Mouse (Mus musculus) adrenal gland, postnatal 10 days (tissue): ENCODE data around the gene Pi4ka. TPM values are rescaled to one million over a fixed set of nuclear protein-coding genes. Genes with fewer than 3 reads are reported as not detected.

Experiments
- DNase-seq: peaks from one replicate; pipeline ENCODE4 v3.0.0; 2021; ENCODE audit warnings: mixed read lengths
- total RNA-seq, 2 experiments: library from RNA; stranded (reverse); gene quantifications; 2 replicates each; pipeline ENCODE4 v1.2.3; 2021

The Pi4ka gene
- total RNA-seq, 2 experiments from 2014 or later: 61.7 to 73.1 TPM

DNA sequence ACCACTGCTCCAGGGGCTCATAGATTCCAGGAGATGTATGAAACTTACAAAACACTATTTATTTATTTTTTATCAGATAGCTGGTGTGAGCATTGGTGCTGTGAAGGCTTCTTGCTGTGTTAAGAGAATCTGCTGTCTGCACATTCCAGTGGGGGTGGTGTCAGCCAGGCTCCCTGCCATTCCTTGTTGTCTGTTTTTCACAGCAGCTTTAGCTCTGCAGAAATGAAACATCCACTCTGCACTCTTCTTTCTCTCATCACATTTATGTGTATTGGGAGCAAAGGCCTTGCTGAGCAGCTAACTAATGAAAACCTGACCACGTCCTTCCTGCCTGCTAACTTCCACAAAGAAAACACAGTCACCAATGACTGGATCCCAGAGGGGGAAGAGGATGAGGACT is 70.0 kb downstream of the Pi4ka start:
- DNase-seq: no peak

DNA sequence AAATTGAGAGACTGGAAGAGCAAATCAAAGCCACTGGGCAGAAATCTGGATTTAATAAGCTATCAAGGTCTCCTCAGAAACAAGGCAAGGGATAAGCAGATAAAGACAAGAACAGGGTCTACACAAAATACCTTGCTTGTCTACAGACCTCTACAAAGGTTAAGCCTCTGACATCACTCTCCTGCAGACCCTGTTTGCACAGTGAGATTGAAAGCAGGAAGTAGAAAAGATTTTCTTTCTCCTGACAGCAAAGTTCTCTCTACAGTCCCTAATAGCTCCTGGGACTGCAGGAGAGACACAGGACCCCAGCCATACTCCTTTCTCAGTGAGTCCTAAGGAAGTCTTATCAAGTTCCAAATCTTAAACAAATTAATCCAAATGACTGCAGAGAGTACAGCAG is 71.5 kb downstream of the Pi4ka start:
- DNase-seq: no peak

DNA sequence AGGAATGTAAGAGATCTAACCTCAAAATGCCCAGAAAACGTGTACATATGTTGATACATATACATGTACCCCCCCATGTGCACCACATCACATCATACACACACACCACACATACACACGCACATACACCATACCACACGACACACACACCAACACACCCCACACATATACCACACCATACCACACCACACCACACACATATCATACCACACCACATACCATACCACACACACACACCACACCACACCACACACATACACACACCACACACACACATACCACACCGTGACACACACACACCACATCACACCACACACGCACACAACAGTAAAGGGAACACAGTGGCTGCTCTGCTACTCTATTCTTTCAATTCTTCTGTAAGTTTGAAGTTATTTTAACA is 74.3 kb downstream of the Pi4ka start:
- DNase-seq: no peak

DNA sequence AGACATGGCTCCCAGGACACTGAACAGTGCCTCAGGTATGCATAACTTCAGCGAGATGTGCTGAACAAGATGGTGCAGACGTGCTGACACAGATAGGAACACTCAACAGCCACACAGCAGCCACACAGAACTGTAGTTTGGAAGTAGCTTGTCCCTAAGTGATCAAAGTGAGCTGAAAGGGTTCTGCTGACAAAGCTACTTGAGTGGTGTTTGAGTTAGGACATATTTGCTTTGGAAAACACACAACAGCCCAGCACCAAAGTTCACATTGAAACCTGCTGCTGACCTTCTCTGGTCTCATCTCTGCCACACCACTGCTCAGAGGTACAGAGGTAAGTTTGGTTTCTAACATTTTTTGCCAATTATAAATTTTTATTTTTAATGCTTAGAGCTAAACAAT is 75.0 kb downstream of the Pi4ka start, which contains the start of gene Serpind1:
TSS of gene Serpind1 (plus strand) at position 256 of the 400 bp plus-strand sequence.
- DNase-seq: no peak

DNA sequence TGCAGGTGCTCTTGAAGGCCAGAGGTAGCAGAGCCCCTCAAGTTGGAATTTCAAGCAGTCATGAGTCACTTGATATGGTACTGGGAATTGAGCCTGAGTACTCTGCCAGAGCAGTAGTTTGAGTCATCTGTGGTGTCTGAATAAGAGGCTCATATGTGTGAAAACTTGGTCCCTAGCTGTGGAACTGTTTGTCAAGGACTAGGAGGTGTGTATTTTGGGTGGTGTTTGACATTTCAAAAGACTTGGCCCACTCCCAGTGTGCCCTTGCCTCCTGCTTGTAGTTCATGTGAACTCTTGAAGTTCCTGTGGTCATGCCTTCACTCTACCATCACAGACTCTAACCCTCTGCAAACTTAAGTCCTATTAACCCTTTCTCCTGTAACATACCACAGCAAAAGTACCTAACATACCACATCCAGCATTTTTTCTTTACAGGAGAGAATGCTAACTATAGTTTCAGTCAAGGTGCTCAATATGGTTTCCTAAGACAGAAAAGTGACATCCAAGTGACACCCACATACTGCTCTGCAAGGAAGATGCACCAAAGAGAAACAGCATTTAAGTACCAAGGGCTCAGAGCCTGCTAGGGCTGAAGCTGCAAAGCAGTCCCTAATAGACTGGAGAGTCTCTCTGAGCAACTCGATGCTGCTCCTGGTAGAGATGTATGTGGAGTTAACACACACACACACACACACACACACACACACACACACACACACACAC is 76.1 kb downstream of the Pi4ka start:
- no peak for DNase-seq

DNA sequence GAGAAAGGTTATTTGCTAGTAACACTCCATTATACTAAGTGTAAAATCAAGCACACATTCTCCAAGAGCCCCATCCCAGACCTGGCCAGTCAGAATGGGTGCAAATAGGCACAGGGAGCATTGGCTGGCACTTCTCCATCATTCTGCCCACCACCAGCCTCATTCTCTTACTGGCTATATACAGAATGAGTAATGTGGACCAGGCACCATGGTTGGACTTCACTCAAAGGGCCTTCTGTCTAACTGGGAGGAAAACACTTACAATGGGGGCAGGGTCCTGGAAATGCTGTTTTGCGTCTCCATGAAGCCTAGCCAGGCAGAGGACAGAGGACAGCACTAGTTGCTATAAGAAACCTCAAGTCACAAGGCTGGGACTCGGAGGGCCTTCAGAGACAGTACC is 80.0 kb downstream of the Pi4ka start:
- DNase-seq: no peak

DNA sequence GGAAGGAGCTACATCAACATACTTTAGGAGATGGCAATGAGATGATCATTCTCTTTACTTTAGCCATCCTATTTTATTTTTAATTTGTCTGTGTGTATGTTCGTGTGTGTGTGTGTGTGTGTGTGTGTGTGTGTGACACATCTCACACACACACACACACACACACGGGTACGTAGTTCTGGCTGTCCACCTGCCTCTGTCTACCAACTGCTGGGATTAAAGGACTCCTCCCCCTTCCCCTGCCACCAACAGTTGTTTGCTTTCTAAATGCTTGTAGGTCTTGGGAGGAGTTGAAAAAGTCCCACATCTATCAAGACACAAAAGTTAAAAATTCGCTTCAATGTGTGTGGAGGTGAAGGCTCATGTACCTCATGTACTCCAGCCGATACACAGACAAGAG is 81.4 kb downstream of the Pi4ka start:
- DNase-seq: no peak

DNA sequence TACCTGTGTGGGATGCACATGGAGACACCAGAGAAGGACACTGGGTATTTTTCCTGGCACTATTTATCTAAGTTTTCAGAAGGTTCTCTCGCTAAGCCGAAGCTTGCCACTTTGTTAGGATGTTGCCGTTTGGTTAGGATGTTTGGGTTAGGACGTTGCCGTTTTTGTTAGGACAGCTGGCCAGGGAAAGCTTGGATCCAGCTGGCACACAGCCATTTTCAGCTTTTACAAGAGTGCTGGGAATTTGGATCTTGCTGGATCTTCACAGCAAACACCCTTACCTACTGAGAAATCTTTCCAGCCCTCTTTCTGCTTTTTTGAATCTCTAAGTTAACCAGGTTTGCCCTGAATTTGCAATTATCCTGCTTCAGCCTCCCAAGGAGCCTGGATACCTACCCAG is 84.6 kb downstream of the Pi4ka start:
- no peak for DNase-seq

DNA sequence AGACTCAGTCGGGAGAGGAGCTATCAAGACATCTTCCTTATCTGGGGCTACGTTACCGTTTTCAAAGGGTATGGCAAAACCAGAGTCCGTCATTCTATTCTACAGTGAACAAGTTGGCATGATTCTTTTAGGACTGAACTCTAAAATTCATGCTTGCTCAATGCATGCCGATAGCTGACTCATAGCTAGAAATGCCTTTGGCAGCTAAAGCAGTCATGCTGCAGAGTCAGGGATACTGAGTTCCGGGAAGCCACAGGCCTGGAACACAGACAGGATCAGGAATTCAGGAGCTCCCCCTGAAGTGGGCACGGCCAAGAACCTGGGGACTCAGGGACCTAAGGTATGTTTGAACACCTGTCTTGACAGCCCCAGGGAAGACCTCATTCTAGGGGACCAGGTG is 89.6 kb downstream of the Pi4ka start:
- DNase-seq: peak; percentile 14

DNA sequence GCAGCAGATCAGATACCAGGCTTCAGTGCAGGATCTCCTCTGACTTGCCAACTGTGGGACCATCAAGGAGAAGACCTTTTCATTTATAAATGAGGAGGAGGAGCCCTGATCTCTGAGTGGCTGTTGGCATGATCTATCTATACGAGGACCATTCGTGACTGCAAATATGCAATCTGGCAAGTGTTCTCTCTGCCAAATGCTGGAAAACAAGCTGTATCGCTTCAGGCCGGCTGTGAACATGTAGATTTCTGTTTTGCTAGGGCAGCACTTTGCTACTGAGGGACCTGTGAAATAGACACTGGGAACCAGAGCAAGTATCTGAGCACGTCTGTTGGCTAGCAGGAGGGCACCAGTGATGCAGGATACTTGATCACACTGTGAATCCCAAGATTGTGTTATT is 93.6 kb downstream of the Pi4ka start:
- DNase-seq: no peak

DNA sequence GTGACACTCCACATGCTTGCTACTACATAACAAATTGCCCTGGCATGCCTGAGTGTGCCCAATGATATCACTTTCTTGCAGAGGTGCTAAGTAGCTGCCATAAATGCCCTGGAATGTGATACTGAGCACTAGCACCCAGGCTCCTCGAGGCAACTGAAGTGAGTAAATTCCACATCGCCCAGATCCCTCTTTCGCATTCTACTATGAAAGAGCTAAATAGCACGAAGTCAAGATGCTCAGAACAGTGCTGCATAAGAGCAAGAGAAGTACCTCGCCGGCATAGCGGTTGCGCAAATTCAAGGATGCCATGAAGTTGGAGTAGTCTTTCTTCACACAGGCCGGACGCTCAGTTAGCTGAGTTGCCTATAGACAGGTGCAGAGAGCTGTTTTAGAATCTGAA is 97.1 kb downstream of the Pi4ka start:
- no peak for DNase-seq

DNA sequence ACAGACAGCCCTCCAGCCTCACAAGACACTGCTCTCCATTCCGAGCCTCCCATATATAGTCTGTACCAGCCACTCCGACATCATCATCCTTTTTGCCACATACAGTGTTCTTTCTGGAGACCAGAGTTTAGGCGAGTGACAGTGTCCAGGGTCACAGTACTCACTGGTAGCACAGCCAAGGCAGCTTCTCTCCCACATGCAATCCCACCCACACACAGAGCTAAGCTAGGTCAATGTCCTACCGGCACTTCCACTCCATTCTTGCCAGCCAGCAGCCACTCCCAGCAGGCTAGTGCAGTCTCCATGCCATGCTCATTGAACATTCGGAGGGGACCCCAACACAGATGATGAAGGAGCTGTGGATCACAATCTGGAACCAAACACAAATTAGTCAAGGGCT is 98.7 kb downstream of the Pi4ka start:
- DNase-seq: no peak

DNA sequence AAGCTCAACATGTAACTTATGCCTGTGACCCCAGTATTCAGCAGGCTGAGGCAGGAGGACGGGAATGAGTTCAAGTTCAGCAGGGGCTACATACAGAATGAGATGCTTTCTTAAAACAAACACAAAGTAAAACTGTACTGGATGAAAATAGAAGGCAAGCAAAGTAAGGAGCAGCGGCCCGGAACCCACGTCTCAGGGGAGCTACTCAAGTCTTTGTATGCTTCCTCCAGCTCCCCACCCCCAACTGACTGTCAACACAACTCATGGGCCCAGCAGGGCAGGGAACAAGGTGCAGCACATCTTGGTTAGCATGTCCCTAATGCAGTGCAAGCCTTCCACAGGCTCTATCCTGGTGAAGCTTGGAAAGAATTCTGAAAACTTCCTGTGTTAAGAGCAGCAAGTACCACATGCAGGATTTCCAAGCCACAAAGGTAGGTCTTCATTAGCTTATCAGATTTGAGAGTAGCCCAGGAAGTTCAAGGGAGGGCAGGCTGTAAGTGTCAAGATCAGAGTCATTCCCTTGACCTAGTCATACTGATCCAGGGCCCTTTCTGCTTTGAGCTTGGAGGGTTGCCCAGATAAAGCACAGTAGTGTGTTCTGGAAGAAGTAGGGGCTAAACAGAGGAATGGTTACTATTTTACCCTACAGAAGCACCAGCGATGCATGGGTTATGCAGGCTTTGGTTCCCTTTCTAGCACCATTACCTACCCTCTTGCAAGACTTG is 102.4 kb downstream of the Pi4ka start:
- DNase-seq: no peak

DNA sequence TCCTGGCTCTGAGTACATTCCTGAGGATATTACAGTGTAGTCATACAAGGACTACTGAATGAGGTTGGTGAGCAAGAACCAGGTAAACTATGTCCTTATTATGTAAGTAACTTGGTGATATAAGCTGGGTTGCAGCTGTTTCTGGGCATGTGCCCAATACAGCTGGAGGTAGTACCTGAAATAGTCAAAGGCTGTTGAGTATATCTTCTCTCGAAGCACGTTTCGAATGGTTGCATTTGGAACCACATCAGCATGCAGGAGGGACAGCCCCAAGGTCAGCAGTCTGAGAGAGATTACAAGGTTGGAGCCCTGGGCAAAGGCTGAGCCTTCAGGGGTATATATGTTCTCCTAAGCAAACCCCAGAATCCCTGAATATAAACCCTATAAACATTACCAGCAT is 105.3 kb downstream of the Pi4ka start:
- DNase-seq: no peak

DNA sequence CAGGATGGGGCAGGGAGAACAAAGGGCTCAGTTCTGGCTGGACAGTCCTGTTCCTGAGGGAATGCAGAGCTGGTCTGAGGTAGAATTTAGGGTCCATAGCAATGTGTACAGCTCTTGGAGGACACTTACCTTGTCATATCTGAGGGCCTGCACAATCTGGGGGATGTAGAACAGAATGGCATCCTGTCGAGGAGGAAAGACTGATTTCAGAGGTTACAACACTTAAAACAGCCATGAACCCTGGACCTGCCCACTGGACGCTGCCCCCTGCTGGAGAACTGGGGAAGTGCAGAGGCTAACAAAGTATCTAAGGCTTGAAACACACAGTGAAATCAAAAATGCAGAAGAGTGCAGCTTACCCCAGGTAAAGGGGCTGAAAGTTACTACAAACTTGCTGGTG is 113.4 kb downstream of the Pi4ka start:
- peak; percentile 85 for DNase-seq

DNA sequence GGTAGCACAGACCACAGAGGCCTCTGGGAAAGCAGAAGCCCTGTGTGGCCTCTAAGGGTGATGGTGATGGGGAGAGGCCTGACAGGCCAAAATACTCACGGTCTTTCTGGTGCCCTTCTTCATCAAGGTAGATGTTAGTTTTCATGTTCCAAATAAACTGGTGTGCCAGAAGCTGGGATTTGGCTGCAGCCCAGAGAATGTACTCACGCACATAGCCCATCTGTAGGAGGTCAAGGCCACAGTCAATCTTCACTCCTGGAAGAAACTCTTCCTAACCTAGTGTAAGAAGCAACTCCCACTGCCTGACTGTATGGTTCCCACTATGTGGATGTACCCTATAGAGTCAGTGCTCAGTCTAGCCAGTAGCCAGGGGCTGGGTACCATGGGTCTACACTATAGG is 115.1 kb downstream of the Pi4ka start:
- peak; percentile 29 for DNase-seq

DNA sequence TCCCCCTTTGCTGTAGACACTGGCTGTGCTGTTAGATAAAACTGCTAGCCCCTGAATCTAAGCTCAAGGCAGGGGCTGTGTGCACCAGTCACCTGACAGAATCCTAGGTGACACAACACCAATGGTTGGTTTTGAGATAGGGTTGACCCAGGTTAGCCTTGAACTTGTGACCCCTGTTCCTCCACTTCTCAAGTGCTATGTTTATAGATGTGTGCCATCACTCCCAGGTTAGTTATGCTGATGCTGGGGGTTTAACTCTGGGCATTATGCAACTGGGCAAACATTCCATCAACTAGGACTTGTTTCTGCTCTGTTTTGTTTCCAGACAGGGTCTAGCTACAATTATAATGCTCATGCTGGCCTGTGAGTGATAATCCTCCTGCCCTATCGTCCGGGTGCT is 119.0 kb downstream of the Pi4ka start:
- no peak for DNase-seq

DNA sequence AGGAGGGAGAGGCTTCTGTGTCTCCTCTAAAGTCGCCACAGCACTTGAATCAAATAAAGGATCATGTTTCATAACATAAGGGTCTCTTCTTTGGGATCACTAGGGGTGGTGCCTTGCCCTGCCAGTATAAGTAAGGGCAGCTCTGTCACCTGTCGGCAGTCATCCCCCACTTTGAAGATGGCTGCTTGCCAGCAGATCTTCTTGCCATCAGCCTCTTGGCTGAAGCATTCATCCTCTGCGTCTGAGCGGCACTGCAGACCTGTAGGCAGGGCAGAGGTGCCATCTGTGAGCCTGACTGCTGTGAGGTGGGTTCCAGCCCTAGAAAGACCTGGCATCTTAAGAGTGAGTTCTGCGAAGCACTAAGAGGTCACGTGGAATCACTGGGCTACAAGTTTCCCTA is 123.0 kb downstream of the Pi4ka start:
- DNase-seq: no peak

DNA sequence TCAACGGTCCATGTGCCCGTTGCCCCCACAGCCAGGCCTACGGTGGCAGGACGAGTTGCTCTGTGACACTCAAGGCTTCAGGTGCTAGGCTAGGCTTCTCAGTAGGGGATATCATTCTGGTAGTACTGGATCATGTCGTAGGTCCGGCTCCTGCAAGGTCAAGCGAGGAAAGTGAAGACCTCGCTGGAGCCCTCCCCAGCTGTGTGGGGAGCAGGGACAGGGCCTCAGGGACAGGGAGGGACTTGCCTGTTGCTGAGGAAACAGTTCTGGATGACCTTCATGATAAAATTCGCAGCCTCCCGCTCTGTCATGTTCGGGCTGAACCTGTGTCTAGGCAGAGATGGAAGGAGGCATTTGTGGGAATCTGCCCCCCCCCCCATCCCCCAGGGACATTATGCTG is 125.6 kb downstream of the Pi4ka start:
- DNase-seq: peak; percentile 53

DNA sequence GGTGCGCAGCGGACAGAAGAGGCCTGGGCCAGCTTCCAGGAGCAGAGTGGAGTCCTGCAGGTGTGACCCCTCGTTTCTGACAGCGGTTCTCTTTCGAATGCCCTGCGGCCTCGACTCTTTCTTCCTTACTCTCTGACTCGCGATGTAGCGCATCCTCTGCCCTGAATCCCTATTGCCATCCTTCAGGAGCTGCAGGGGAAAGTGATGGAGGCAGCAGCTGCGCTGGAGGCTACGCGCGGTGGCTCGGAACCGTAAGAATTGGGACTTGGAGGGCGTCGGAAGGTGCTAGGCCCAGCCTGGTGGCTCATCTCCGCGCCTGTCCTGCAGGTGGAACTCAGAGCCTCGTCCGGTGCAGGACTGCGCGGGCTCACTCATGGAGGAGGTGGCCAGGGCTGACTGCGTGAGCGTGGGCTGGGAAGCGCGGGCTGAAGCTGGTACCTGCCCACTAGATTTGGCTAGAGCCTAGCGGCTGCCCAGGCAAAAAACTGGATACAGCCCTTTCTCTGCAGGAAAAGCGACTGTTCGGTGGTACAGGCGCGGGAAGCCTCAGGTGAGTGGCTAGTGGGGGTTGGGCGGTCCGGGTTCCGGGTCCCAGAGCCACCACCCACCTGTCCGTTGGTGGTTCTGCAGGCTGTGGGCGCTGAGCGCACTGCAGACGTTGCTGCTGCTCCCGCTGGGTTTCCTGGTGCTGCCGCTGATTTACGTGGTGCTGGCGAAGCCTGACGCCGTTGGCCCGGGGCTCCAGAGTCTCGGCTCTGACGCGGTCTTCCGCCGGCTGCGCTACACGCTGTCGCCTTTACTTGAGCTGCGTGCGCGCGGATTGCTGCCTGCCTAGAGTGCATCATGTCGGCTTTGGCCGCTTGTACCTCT is 128.5 kb downstream of the Pi4ka start:
- DNase-seq: peak; percentile 55

DNA sequence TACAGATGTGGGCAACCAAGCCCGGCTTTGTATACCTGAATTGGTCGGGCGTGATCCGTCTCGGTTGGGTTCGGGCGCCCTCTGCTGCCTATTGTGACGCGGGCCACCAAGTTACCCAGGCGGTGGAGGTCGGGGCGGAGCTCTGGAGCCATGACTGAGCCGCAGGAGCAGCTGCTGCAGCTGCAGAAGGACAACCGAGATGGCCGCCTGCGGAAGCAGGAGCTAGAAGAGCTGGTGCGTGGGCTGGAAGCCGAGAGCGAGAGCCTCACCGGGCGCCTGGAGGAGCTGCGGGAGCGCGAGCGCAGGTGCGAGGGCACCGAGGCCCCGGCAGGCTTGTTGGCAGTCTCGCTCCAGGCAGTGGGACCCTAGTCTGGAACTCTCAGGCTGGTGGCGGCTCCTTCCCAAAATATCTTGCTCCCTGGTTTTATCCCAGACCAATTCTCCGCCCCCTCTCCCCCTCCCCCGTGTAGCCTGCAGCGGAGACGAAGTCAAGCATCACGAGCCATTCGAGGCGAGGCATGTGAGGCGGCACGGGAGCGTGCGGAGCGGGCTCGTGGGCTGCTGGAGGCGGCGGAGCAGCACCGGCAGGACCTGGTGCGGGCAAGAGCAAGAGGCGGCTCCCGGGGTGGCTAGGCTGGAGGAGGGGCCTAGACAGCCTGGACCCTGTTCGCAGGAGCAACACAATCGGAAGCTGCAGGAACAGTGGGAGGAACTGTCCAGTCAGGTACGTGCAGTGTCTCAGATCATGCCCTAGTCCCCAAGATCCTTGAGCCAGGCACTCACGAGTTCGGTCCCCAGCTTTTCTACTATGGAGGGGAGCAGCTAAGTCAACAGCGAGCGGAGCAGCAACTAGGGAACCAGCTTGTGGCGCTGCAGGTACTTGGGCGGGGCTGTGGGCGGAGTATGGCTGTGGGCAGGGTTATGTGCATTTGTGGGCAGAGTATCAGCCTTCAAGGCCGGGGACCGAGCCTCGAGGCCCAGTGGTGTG is 129.7 kb downstream of the Pi4ka start:
- DNase-seq: peak; percentile 96

DNA sequence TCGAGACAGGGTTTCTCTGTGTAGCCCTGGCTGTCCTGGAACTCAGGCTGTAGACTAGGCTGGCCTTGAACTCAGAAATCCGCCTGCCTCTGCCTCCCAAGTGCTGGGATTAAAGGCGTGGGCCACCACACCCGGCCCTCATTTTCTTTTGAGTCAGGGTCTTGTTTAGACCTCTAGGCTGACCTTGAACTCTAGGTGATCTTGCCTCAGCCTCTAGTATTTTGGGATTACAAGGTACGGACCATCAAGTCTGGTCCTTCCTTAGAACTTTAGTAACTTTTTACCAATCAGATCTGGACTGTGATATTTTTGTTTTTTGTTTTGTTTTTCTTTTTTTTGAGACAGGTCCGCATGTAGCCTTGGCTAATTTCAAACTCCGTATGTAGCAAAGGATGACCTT is 130.4 kb downstream of the Pi4ka start, which contains the start of gene Tmem191c:
TSS of gene Tmem191c (plus strand) at position 357 of the 400 bp plus-strand sequence.
- DNase-seq: no peak
